Mouse (Mus musculus): ENCODE results near the gene Smyd3. TPM values are rescaled to one million over a fixed set of nuclear protein-coding genes. Genes with fewer than 3 reads are reported as not detected.

The Smyd3 gene
- total RNA-seq, 2 experiments from 2014 or later = 25.8 to 32.2 TPM

- no peak for ATAC-seq (replicated peaks; ENCODE audit: low FRiP score, low TSS enrichment, poor library complexity, severe bottlenecking)
Observed at GRCm38 (mm10) chr1:179023486-179023885, 494.4 kb downstream of the Smyd3 start.

- ATAC-seq (replicated peaks; ENCODE audit: low FRiP score, low TSS enrichment, poor library complexity, severe bottlenecking) = no peak
Observed at GRCm38 (mm10) chr1:179017428-179017827, 500.4 kb downstream of the Smyd3 start.

GRCm38 (mm10) chr1:179013021-179013420 is 504.8 kb downstream of the Smyd3 start:
- ATAC-seq (replicated peaks; ENCODE audit: low FRiP score, low TSS enrichment, poor library complexity, severe bottlenecking) = no peak

GRCm38 (mm10) chr1:179012273-179012672 is 505.6 kb downstream of the Smyd3 start:
- no peak for ATAC-seq (replicated peaks; ENCODE audit: low FRiP score, low TSS enrichment, poor library complexity, severe bottlenecking)

- no peak for ATAC-seq (replicated peaks; ENCODE audit: low FRiP score, low TSS enrichment, poor library complexity, severe bottlenecking)
Observed at GRCm38 (mm10) chr1:179010756-179011155, 507.1 kb downstream of the Smyd3 start.

- no peak for ATAC-seq (replicated peaks; ENCODE audit: low FRiP score, low TSS enrichment, poor library complexity, severe bottlenecking)
Observed at GRCm38 (mm10) chr1:179009911-179010310, 507.9 kb downstream of the Smyd3 start.

GRCm38 (mm10) chr1:179004133-179004866 is 513.5 kb downstream of the Smyd3 start:
- no peak for ATAC-seq (replicated peaks; ENCODE audit: low FRiP score, low TSS enrichment, poor library complexity, severe bottlenecking)

GRCm38 (mm10) chr1:179003406-179004132 is 514.3 kb downstream of the Smyd3 start:
- ATAC-seq (replicated peaks; ENCODE audit: low FRiP score, low TSS enrichment, poor library complexity, severe bottlenecking) = no peak

- ATAC-seq (replicated peaks; ENCODE audit: low FRiP score, low TSS enrichment, poor library complexity, severe bottlenecking) = no peak
Observed at GRCm38 (mm10) chr1:178999876-179000528, 517.8 kb downstream of the Smyd3 start.

GRCm38 (mm10) chr1:178997870-178998269 is 520.0 kb downstream of the Smyd3 start:
- ATAC-seq (replicated peaks; ENCODE audit: low FRiP score, low TSS enrichment, poor library complexity, severe bottlenecking) = no peak

GRCm38 (mm10) chr1:178994263-178994662 is 523.6 kb downstream of the Smyd3 start:
- no peak for ATAC-seq (replicated peaks; ENCODE audit: low FRiP score, low TSS enrichment, poor library complexity, severe bottlenecking)

GRCm38 (mm10) chr1:178992503-178992902 is 525.3 kb downstream of the Smyd3 start:
- ATAC-seq (replicated peaks; ENCODE audit: low FRiP score, low TSS enrichment, poor library complexity, severe bottlenecking) = no peak

GRCm38 (mm10) chr1:178991470-178991869 is 526.4 kb downstream of the Smyd3 start:
- no peak for ATAC-seq (replicated peaks; ENCODE audit: low FRiP score, low TSS enrichment, poor library complexity, severe bottlenecking)

GRCm38 (mm10) chr1:178991045-178991444 is 526.8 kb downstream of the Smyd3 start:
- ATAC-seq (replicated peaks; ENCODE audit: low FRiP score, low TSS enrichment, poor library complexity, severe bottlenecking) = no peak

- no peak for ATAC-seq (replicated peaks; ENCODE audit: low FRiP score, low TSS enrichment, poor library complexity, severe bottlenecking)
Observed at GRCm38 (mm10) chr1:178989485-178989884, 528.4 kb downstream of the Smyd3 start.

GRCm38 (mm10) chr1:178988176-178988575 is 529.7 kb downstream of the Smyd3 start:
- no peak for ATAC-seq (replicated peaks; ENCODE audit: low FRiP score, low TSS enrichment, poor library complexity, severe bottlenecking)

GRCm38 (mm10) chr1:178981641-178982040 is 536.2 kb downstream of the Smyd3 start:
- ATAC-seq (replicated peaks; ENCODE audit: low FRiP score, low TSS enrichment, poor library complexity, severe bottlenecking) = no peak

- no peak for ATAC-seq (replicated peaks; ENCODE audit: low FRiP score, low TSS enrichment, poor library complexity, severe bottlenecking)
Observed at GRCm38 (mm10) chr1:178980185-178980584, 537.7 kb downstream of the Smyd3 start.

GRCm38 (mm10) chr1:178978617-178979245 is 539.1 kb downstream of the Smyd3 start:
- no peak for ATAC-seq (replicated peaks; ENCODE audit: low FRiP score, low TSS enrichment, poor library complexity, severe bottlenecking)

- ATAC-seq (replicated peaks; ENCODE audit: low FRiP score, low TSS enrichment, poor library complexity, severe bottlenecking) = no peak
Observed at GRCm38 (mm10) chr1:178972055-178972454, 545.8 kb downstream of the Smyd3 start.
